Mouse (Mus musculus): ENCODE measurements at regions not wholly inside any gene's neighbourhood (a gene's known extent, or its start where the extent isn't known, plus 50 kb on each side); places are given as distances from the start of the nearest gene placed in this dataset.

GRCm38 (mm10) chr6:99818486-99818885 lies 92.3 kb upstream of the Prok2 start:
- H3K27ac ChIP-seq (ENCODE audit: low read length) = no peak overlapping the region
- H3K4me1 ChIP-seq (ENCODE audit: control insufficient read depth, insufficient read depth, low read length) = no peaks in the 10 kb centered on the region
- H3K4me3 ChIP-seq (ENCODE audit: low read length) = no peak overlapping the region
- no peak for ATAC-seq (replicated peaks; ENCODE audit: extremely low read depth, insufficient read depth, low FRiP score)
- H3K9ac ChIP-seq (ENCODE audit: low read length) = no peak overlapping the region
- WGBS = 78% methylated on average over 6 of the region's 6 CpGs
- no peaks in the 10 kb centered on the region for H3K9me3 ChIP-seq (replicated peaks; ENCODE audit: control insufficient read depth, low read length)
- H3K36me3 ChIP-seq (ENCODE audit: control insufficient read depth, insufficient read depth) = no peaks in the 10 kb centered on the region
- H3K4me2 ChIP-seq (ENCODE audit: low read depth, low read length) = no peak overlapping the region
- peaks cover 6% of the 10 kb centered on the region; the same call in 1 of the 2 replicates for H3K27me3 ChIP-seq (ENCODE audit: control insufficient read depth, insufficient read depth, low read length)

GRCm38 (mm10) chr6:99817245-99817644 lies 91.1 kb upstream of the Prok2 start:
- Histone ChIP-seq H3K27me3 (ENCODE audit: control insufficient read depth, insufficient read depth, low read length) (peaks cover 6% of the 10 kb centered on the region; the same call in 1 of the 2 replicates), H3K9ac (ENCODE audit: low read length) (no peak overlapping the region)

GRCm38 (mm10) chr6:99813102-99813501 lies 86.9 kb upstream of the Prok2 start:
- 76% methylated on average over 4 of the region's 4 CpGs for WGBS
- no peak overlapping the region for H3K4me3 ChIP-seq (ENCODE audit: low read length)
- no peaks in the 10 kb centered on the region for H3K36me3 ChIP-seq (ENCODE audit: control insufficient read depth, insufficient read depth)
- peaks cover 13% of the 10 kb centered on the region for H3K4me1 ChIP-seq (ENCODE audit: control insufficient read depth, insufficient read depth, low read length)
- no peak overlapping the region for H3K9ac ChIP-seq (ENCODE audit: low read length)
- no peaks in the 10 kb centered on the region for H3K9me3 ChIP-seq (replicated peaks; ENCODE audit: control insufficient read depth, low read length)
- no peak overlapping the region for H3K27ac ChIP-seq (ENCODE audit: low read length)
- no peak for ATAC-seq (replicated peaks; ENCODE audit: extremely low read depth, insufficient read depth, low FRiP score)
- H3K27me3 ChIP-seq (ENCODE audit: control insufficient read depth, insufficient read depth, low read length) = peaks cover 6% of the 10 kb centered on the region
- H3K4me2 ChIP-seq (ENCODE audit: low read depth, low read length) = no peak overlapping the region

More at GRCm38 (mm10) chr6:99817245-99817644, 91.1 kb upstream of the Prok2 start:
- 83% methylated on average over 1 of the region's 1 CpGs for WGBS
- Histone ChIP-seq H3K27ac (ENCODE audit: low read length) (no peak overlapping the region), H3K4me2 (ENCODE audit: low read depth, low read length) (no peak overlapping the region), H3K9me3 (replicated peaks; ENCODE audit: control insufficient read depth, low read length) (no peaks in the 10 kb centered on the region), H3K4me1 (ENCODE audit: control insufficient read depth, insufficient read depth, low read length) (no peaks in the 10 kb centered on the region), H3K4me3 (ENCODE audit: low read length) (no peak overlapping the region), H3K36me3 (ENCODE audit: control insufficient read depth, insufficient read depth) (no peaks in the 10 kb centered on the region)
- no peak for ATAC-seq (replicated peaks; ENCODE audit: extremely low read depth, insufficient read depth, low FRiP score)

- no peak for ATAC-seq (replicated peaks; ENCODE audit: extremely low read depth, insufficient read depth, low FRiP score)
- no peak overlapping the region for H3K4me2 ChIP-seq (ENCODE audit: low read depth, low read length)
- H3K9me3 ChIP-seq (replicated peaks; ENCODE audit: control insufficient read depth, low read length) = no peaks in the 10 kb centered on the region; the same call in 1 of the 2 replicates
- no peak overlapping the region for H3K27ac ChIP-seq (ENCODE audit: low read length)
- no peaks in the 10 kb centered on the region for H3K36me3 ChIP-seq (ENCODE audit: control insufficient read depth, insufficient read depth)
- H3K9ac ChIP-seq (ENCODE audit: low read length) = no peak overlapping the region
- H3K4me3 ChIP-seq (ENCODE audit: low read length) = no peak overlapping the region
- H3K4me1 ChIP-seq (ENCODE audit: control insufficient read depth, insufficient read depth, low read length) = peaks cover 13% of the 10 kb centered on the region
- peaks cover 4% of the 10 kb centered on the region; the same call in 1 of the 2 replicates for H3K27me3 ChIP-seq (ENCODE audit: control insufficient read depth, insufficient read depth, low read length)
- WGBS = 73% methylated on average over 4 of the region's 4 CpGs
These were observed 85.7 kb upstream of the Prok2 start for GRCm38 (mm10) chr6:99811842-99812241.

- Histone ChIP-seq H3K9me3 (replicated peaks; ENCODE audit: control insufficient read depth, low read length) (peaks cover 3% of the 10 kb centered on the region; the same call in 1 of the 2 replicates), H3K27ac (ENCODE audit: low read length) (peak overlapping the region; percentile 34; the same call in 1 of the 2 replicates), H3K27me3 (ENCODE audit: control insufficient read depth, insufficient read depth, low read length) (peaks cover 2% of the 10 kb centered on the region; the same call in 1 of the 2 replicates), H3K4me3 (ENCODE audit: low read length) (no peak overlapping the region), H3K36me3 (ENCODE audit: control insufficient read depth, insufficient read depth) (no peaks in the 10 kb centered on the region), H3K4me1 (ENCODE audit: control insufficient read depth, insufficient read depth, low read length) (peaks cover 13% of the 10 kb centered on the region), H3K4me2 (ENCODE audit: low read depth, low read length) (no peak overlapping the region), H3K9ac (ENCODE audit: low read length) (no peak overlapping the region)
- WGBS = 51% methylated on average over 9 of the region's 9 CpGs
- ATAC-seq (replicated peaks; ENCODE audit: extremely low read depth, insufficient read depth, low FRiP score) = peak; percentile 84
These were observed 85.0 kb upstream of the Prok2 start for GRCm38 (mm10) chr6:99810974-99811798.

DNA sequence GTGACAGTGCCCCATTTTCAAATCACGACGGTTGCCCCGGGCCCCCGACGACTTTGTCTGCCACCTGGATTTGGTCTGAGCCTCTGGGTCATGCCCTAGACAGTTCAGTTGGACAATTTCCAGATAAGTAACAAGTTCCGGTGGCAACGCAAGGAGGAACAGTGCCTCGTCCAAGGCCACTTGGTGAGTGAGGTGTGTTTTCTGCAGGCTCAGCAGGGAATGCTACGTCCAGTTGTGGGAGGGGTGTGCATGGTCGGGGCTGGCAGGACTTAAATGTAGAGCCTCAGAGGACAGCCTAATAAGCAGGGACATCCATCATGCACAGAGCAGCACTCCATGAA lies 78.7 kb upstream of the Prok2 start:
- Histone ChIP-seq H3K4me2 (ENCODE audit: low read depth, low read length) (peak overlapping the region; percentile 46), H3K36me3 (ENCODE audit: control insufficient read depth, insufficient read depth) (no peaks in the 10 kb centered on the region), H3K4me3 (ENCODE audit: low read length) (no peak overlapping the region), H3K27ac (ENCODE audit: low read length) (no peak overlapping the region), H3K27me3 (ENCODE audit: control insufficient read depth, insufficient read depth, low read length) (no peaks in the 10 kb centered on the region), H3K9me3 (replicated peaks; ENCODE audit: control insufficient read depth, low read length) (peaks cover 3% of the 10 kb centered on the region; the same call in 1 of the 2 replicates), H3K4me1 (ENCODE audit: control insufficient read depth, insufficient read depth, low read length) (peaks cover 14% of the 10 kb centered on the region), H3K9ac (ENCODE audit: low read length) (0 out of 2 replicates have a peak overlapping the region, but pooled peaks have one; percentile 10)
- WGBS = 14% methylated on average over 10 of the region's 10 CpGs
- ATAC-seq (replicated peaks; ENCODE audit: extremely low read depth, insufficient read depth, low FRiP score) = no peak

DNA sequence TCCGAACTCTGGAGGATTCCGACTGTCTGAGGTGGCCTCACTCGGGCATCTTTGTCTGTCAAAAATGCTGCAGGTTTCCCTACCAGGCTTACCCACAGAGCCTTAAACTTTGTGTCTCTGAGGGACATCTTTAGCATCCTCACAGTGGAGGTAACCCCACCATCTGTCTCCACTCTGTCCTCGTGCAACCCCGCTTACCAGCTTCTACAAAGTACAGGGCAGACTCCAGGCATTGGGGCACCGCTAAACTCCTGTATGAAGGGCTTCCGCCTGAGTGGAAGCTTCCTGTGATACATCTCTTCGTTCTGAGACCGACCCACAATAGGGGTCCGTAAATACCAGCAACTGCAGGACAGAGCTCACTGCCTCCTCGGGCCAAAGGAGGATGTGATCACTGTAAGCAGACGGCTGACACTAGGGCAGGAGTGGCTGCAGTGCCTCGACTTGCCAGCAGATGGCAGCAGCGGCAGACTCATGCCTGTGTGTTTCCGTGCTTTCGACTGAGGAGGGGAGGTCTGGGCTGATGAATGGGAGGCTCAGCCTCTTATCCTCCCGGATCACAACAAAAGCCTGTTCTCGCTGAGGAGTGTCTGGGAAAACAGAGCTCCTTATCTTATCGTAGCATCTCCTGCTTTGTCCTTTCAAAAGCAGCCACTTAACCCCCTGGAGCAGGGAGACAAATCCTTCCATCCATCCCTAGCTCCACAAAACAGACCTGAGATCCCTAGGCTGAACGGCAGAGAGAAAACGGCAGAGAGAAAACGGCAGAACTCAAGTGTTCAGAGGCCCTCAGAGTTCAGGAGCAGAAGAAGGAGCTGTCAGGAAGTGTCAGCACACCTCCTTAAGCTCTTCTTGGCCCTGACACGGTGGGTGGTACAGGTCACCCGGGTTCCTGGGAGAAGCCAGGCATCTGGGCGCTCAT lies 78.1 kb upstream of the Prok2 start:
- no peak overlapping the region for H3K4me3 ChIP-seq (ENCODE audit: low read length)
- no peaks in the 10 kb centered on the region for H3K27me3 ChIP-seq (ENCODE audit: control insufficient read depth, insufficient read depth, low read length)
- H3K4me1 ChIP-seq (ENCODE audit: control insufficient read depth, insufficient read depth, low read length) = peaks cover 14% of the 10 kb centered on the region
- peak overlapping the region; percentile 46 for H3K4me2 ChIP-seq (ENCODE audit: low read depth, low read length)
- H3K9ac ChIP-seq (ENCODE audit: low read length) = 0 out of 2 replicates have a peak overlapping the region, but pooled peaks have one; percentile 10
- no peak overlapping the region for H3K27ac ChIP-seq (ENCODE audit: low read length)
- peaks cover 3% of the 10 kb centered on the region; the same call in 1 of the 2 replicates for H3K9me3 ChIP-seq (replicated peaks; ENCODE audit: control insufficient read depth, low read length)
- WGBS = 21% methylated on average over 25 of the region's 25 CpGs
- H3K36me3 ChIP-seq (ENCODE audit: control insufficient read depth, insufficient read depth) = no peaks in the 10 kb centered on the region
- ATAC-seq (replicated peaks; ENCODE audit: extremely low read depth, insufficient read depth, low FRiP score) = peak; percentile 62; the same call in 1 of the 2 replicates

GRCm38 (mm10) chr6:99800919-99801318 lies 74.7 kb upstream of the Prok2 start:
- no peak overlapping the region for H3K4me3 ChIP-seq (ENCODE audit: low read length)
- H3K27ac ChIP-seq (ENCODE audit: low read length) = no peak overlapping the region
- no peaks in the 10 kb centered on the region for H3K27me3 ChIP-seq (ENCODE audit: control insufficient read depth, insufficient read depth, low read length)
- H3K9me3 ChIP-seq (replicated peaks; ENCODE audit: control insufficient read depth, low read length) = no peaks in the 10 kb centered on the region
- peak overlapping the region; percentile 10 for H3K4me2 ChIP-seq (ENCODE audit: low read depth, low read length)
- 38% methylated on average over 6 of the region's 6 CpGs for WGBS
- ATAC-seq (replicated peaks; ENCODE audit: extremely low read depth, insufficient read depth, low FRiP score) = no peak
- no peak overlapping the region for H3K9ac ChIP-seq (ENCODE audit: low read length)
- no peaks in the 10 kb centered on the region for H3K36me3 ChIP-seq (ENCODE audit: control insufficient read depth, insufficient read depth)
- peaks cover 14% of the 10 kb centered on the region for H3K4me1 ChIP-seq (ENCODE audit: control insufficient read depth, insufficient read depth, low read length)

All from heart, embryonic 16.5 days (tissue).